Mouse (Mus musculus) heart, embryonic 16.5 days (tissue): ENCODE results near the gene Dnaaf5. TPM values are rescaled to one million over a fixed set of nuclear protein-coding genes. Genes with fewer than 3 reads are reported as not detected.

Experiments
- ATAC-seq: fragments of 200-750 bp; cut with Nextera tagmentation; replicated peaks from 2 replicates; pipeline ENCODE4 v1.8.0; 2017; ENCODE audit warnings: moderate number of reproducible peaks; ENCODE audit not compliant: insufficient read depth, low FRiP score; ENCODE audit errors: extremely low read depth
- H3K27ac ChIP-seq: fragments of 300-500 bp; sonication (generic); 2 replicates; pipeline ENCODE4 v1.5.1; 2014; ENCODE audit warnings: mild to moderate bottlenecking, low read length, control low read depth, moderate library complexity
- H3K27me3 ChIP-seq: fragments of 300-500 bp; sonication (generic); 2 replicates; pipeline ENCODE4 v1.6.1; 2014; ENCODE audit warnings: low read length, mixed read lengths; ENCODE audit not compliant: control insufficient read depth, insufficient read depth
- H3K36me3 ChIP-seq: fragments of 300-500 bp; sonication (generic); 2 replicates; pipeline ENCODE4 v1.6.1; 2014; ENCODE audit not compliant: control insufficient read depth, insufficient read depth
- H3K4me1 ChIP-seq: fragments of 300-500 bp; sonication (generic); 2 replicates; pipeline ENCODE4 v1.6.1; 2014; ENCODE audit warnings: low read length, mixed read lengths; ENCODE audit not compliant: control insufficient read depth, insufficient read depth
- H3K4me2 ChIP-seq: fragments of 300-500 bp; sonication (generic); 2 replicates; pipeline ENCODE4 v1.6.1; 2014; ENCODE audit warnings: low read depth, mild to moderate bottlenecking, control low read depth, low read length
- H3K4me3 ChIP-seq: fragments of 300-500 bp; sonication (generic); 2 replicates; pipeline ENCODE4 v1.5.1; 2014; ENCODE audit warnings: mild to moderate bottlenecking, control low read depth, low read length
- H3K9ac ChIP-seq: fragments of 300-500 bp; sonication (generic); 2 replicates; pipeline ENCODE4 v1.6.1; 2014; ENCODE audit warnings: low read length, control low read depth
- H3K9me3 ChIP-seq: fragments of 300-500 bp; sonication (generic); replicated peaks from 2 replicates; pipeline ENCODE4 v1.6.1; 2016; ENCODE audit warnings: low read length; ENCODE audit not compliant: control insufficient read depth
- WGBS: fragments of 180-500 bp; shearing (Covaris S2); extraction: QIAGEN DNeasy Blood & Tissue Kit; methylation state at CpG from one replicate; pipeline ENCODE4 v1.1.7; 2014; 5-methylcytosine and 5-hydroxymethylcytosine counted together
- polyA plus RNA-seq: library from polyadenylated mRNA; unstranded; fragments of >200 nt; fragmentation: Nextera tagmentation; extraction: Ambion mirVana; gene quantifications from 2 replicates; pipeline ENCODE4 v1.2.1, GENCODE M21; 2015

Dnaaf5 gene
- polyA plus RNA-seq, 1 experiment from 2014 or later = 6.6 TPM

GRCm38 (mm10) chr5:139118139-139118960 is 31.7 kb upstream of the Dnaaf5 start:
- ATAC-seq = peak; percentile 58; the same call in 1 of the 2 replicates
- Histone ChIP-seq H3K27me3 (no peaks in the 10 kb centered on the region), H3K27ac (no peak overlapping the region), H3K4me3 (no peak overlapping the region), H3K4me1 (no peaks in the 10 kb centered on the region), H3K9ac (no peak overlapping the region), H3K9me3 (no peaks in the 10 kb centered on the region; the same call in 1 of the 2 replicates), H3K4me2 (no peak overlapping the region), H3K36me3 (no peaks in the 10 kb centered on the region)
- 65% methylated on average over 5 of the region's 5 CpGs for WGBS

- no peak overlapping the region for H3K27ac ChIP-seq
- H3K4me2 ChIP-seq = no peak overlapping the region
- WGBS = 60% methylated on average over 2 of the region's 2 CpGs
- no peaks in the 10 kb centered on the region for H3K4me1 ChIP-seq
- no peak overlapping the region for H3K9ac ChIP-seq
- H3K36me3 ChIP-seq = no peaks in the 10 kb centered on the region
- no peaks in the 10 kb centered on the region for H3K27me3 ChIP-seq
- no peaks in the 10 kb centered on the region; the same call in 1 of the 2 replicates for H3K9me3 ChIP-seq
- H3K4me3 ChIP-seq = no peak overlapping the region
- ATAC-seq = no peak
These were observed 31.1 kb upstream of the Dnaaf5 start for GRCm38 (mm10) chr5:139118961-139119276.

- Histone ChIP-seq H3K9ac (no peak overlapping the region), H3K27me3 (peaks cover 9% of the 10 kb centered on the region), H3K9me3 (no peaks in the 10 kb centered on the region; the same call in 1 of the 2 replicates), H3K4me2 (no peak overlapping the region), H3K36me3 (no peaks in the 10 kb centered on the region), H3K4me3 (no peak overlapping the region), H3K27ac (no peak overlapping the region), H3K4me1 (peaks cover 3% of the 10 kb centered on the region; the same call in 1 of the 2 replicates)
- WGBS = 76% methylated on average over 3 of the region's 3 CpGs
- ATAC-seq = no peak
These were observed 24.3 kb upstream of the Dnaaf5 start for GRCm38 (mm10) chr5:139125717-139126116.

- 49% methylated on average over 12 of the region's 12 CpGs for WGBS
- no peaks in the 10 kb centered on the region for H3K36me3 ChIP-seq
- no peaks in the 10 kb centered on the region for H3K9me3 ChIP-seq
- ATAC-seq = no peak
- no peak overlapping the region; the same call in 1 of the 2 replicates for H3K4me3 ChIP-seq
- no peak overlapping the region for H3K27ac ChIP-seq
- peaks cover 3% of the 10 kb centered on the region; the same call in 1 of the 2 replicates for H3K4me1 ChIP-seq
- H3K27me3 ChIP-seq = peaks cover 9% of the 10 kb centered on the region
- H3K9ac ChIP-seq = no peak overlapping the region
- H3K4me2 ChIP-seq = peak overlapping the region; percentile 95
These were observed 21.5 kb upstream of the Dnaaf5 start for GRCm38 (mm10) chr5:139128476-139129065.

- WGBS = 11% methylated on average over 12 of the region's 12 CpGs
- Histone ChIP-seq H3K27me3 (peaks cover 9% of the 10 kb centered on the region), H3K4me1 (peaks cover 3% of the 10 kb centered on the region; the same call in 1 of the 2 replicates), H3K27ac (no peak overlapping the region), H3K4me3 (peak overlapping the region; percentile 62), H3K36me3 (no peaks in the 10 kb centered on the region), H3K4me2 (peak overlapping the region; percentile 95), H3K9me3 (no peaks in the 10 kb centered on the region), H3K9ac (peak overlapping the region; percentile 76)
- ATAC-seq = 0 out of 2 replicates have a peak, but pooled peaks have one; percentile 42
These were observed 20.9 kb upstream of the Dnaaf5 start for GRCm38 (mm10) chr5:139129078-139129477.

GRCm38 (mm10) chr5:139129572-139130151 is 20.4 kb upstream of the Dnaaf5 start:
- H3K9ac ChIP-seq = peak overlapping the region; percentile 76
- 4% methylated on average over 55 of the region's 55 CpGs for WGBS
- no peaks in the 10 kb centered on the region for H3K36me3 ChIP-seq
- peak overlapping the region; percentile 62 for H3K4me3 ChIP-seq
- peak overlapping the region; percentile 95 for H3K4me2 ChIP-seq
- H3K4me1 ChIP-seq = peaks cover 3% of the 10 kb centered on the region; the same call in 1 of the 2 replicates
- H3K27ac ChIP-seq = no peak overlapping the region
- peak; percentile 63 for ATAC-seq
- peaks cover 9% of the 10 kb centered on the region for H3K27me3 ChIP-seq
- H3K9me3 ChIP-seq = no peaks in the 10 kb centered on the region

GRCm38 (mm10) chr5:139130351-139130750 is 19.7 kb upstream of the Dnaaf5 start:
- H3K4me3 ChIP-seq = no peak overlapping the region
- no peak overlapping the region for H3K27ac ChIP-seq
- WGBS = 74% methylated on average over 5 of the region's 5 CpGs
- H3K9ac ChIP-seq = no peak overlapping the region
- no peaks in the 10 kb centered on the region for H3K9me3 ChIP-seq
- no peak for ATAC-seq
- no peak overlapping the region for H3K4me2 ChIP-seq
- peaks cover 9% of the 10 kb centered on the region for H3K27me3 ChIP-seq
- no peaks in the 10 kb centered on the region for H3K36me3 ChIP-seq
- peaks cover 3% of the 10 kb centered on the region; the same call in 1 of the 2 replicates for H3K4me1 ChIP-seq

- ATAC-seq = no peak
- H3K9ac ChIP-seq = no peak overlapping the region
- no peaks in the 10 kb centered on the region for H3K36me3 ChIP-seq
- H3K9me3 ChIP-seq = no peaks in the 10 kb centered on the region
- H3K4me3 ChIP-seq = no peak overlapping the region
- WGBS = 74% methylated on average over 8 of the region's 8 CpGs
- H3K4me1 ChIP-seq = no peaks in the 10 kb centered on the region
- no peak overlapping the region for H3K4me2 ChIP-seq
- H3K27me3 ChIP-seq = peaks cover 9% of the 10 kb centered on the region
- no peak overlapping the region for H3K27ac ChIP-seq
These were observed 15.5 kb upstream of the Dnaaf5 start for GRCm38 (mm10) chr5:139134501-139134900.

GRCm38 (mm10) chr5:139136341-139136740 is 13.7 kb upstream of the Dnaaf5 start:
- H3K36me3 ChIP-seq = no peaks in the 10 kb centered on the region
- 68% methylated on average over 1 of the region's 1 CpGs for WGBS
- H3K9ac ChIP-seq = no peak overlapping the region
- H3K4me2 ChIP-seq = no peak overlapping the region
- H3K9me3 ChIP-seq = no peaks in the 10 kb centered on the region
- no peak overlapping the region for H3K27ac ChIP-seq
- ATAC-seq = no peak
- no peak overlapping the region for H3K4me3 ChIP-seq
- H3K4me1 ChIP-seq = peaks cover 6% of the 10 kb centered on the region; the same call in 1 of the 2 replicates
- no peaks in the 10 kb centered on the region for H3K27me3 ChIP-seq
